Mouse (Mus musculus) kidney, postnatal 36 days (tissue): ENCODE data around the gene Cep83.
"Not testable (repeated sequence)": the region's sequence is repeated elsewhere in the genome, so short reads cannot be mapped to it uniquely, and the experiment has no call there.

ENCODE experiments used
- DNase-seq, 2 experiments: peaks; one replicate each; pipeline ENCODE4 v3.0.0; 2021 to 2022; ENCODE audit warnings: mixed read lengths in 2 of 2

Cep83 gene

DNA sequence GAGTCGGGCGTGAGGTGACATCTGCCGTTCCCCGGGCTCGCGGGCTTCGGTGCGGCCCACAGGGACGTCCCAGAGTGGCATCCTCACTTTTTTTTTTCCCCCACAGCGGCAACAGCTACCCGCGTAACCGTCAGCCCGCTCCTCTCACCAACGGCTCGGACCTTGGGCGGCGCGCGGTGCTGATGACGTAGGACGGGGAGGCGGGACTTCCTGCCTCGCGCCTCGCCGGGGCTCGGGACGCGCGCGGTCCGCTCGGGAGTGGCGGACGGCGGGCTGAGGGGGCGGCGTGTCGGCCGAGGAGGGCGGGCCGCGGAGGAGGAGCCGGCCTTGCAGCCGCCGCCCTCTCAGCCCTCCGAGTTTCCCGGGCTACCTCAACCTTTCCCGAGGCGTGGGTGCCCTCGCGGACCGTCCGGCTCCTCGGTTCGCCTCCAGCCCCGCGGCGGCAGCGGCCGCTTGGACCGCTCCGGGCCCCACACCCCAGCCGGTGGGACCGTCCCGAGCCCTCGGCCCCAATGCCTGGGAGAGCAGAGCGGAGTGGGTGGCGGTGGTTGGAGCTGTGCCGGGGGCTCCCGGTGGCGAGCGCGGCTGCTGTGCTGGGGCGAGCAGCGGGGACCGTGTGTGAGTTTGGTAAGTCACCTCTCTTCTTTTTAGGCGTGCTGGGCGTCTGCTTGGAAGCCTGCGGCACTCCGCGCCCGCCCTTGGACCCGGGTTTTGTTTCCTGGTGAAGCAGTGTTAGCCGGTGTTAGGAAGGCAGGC lies at the start of gene Cep83:
Cep83 (plus strand) TSS at position 235 of the 756 bp plus-strand sequence.
- DNase-seq, result peak; percentile 94 to 97

DNA sequence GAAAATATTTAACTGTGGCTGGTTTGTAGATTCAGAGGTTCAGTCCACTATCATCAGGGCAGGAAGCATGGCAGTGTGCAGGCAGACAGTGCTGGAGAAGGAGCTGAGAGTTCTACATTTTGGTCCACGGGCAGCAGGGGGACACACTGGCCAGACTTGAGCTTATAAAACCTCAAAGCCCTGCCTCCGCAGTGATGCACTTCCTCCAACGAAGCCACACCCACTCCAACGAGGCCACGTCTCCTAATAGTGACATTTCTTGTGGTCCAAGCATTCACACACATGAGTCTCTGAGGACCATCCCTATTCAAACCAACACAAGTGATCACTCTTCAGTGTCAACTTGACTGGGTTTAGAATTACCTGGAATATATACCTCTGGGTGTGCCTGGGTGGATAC lies 49.2 kb upstream of the Cep83 start:
- no peak for DNase-seq

DNA sequence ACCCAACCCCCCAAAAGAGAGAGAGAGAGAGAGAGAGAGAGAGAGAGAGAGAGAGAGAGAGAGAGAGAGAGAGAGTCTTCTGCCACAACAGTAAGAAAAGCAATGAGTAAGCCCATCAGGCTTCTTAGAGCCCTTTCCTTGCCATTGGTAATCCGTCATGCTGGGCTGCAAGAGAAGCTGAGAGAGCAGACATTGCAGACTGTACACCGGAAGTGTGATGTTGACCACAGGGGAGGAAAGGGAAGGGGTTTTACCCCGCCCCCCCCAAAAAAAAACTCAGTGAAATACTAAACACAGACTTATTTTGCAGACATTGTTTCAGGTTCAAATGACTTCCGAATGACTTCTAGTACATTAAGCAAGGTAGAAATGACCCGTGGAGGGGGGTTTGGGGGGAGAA lies 48.4 kb upstream of the Cep83 start:
- no peak for DNase-seq

DNA sequence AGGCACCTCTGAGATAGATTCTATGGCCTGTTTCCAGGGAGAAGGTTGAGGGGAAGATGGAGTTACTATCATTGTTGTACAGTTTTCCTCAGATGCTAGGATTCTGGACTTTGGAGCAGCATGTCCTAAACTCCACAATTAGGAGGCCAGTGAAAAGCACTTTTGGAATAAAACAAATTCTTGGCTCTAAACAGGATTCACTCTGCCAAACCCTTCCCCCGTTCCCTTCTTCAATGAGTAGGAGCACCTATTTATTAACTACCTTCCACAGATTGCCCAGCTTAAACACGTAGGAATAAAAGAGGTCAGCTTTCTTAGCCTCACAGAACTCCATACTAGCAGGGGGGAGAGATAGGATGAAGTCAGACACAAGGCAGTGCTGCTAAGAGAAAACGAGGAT lies 24.4 kb upstream of the Cep83 start:
- peak in 1 of 2 experiments; percentile 11 for DNase-seq

DNA sequence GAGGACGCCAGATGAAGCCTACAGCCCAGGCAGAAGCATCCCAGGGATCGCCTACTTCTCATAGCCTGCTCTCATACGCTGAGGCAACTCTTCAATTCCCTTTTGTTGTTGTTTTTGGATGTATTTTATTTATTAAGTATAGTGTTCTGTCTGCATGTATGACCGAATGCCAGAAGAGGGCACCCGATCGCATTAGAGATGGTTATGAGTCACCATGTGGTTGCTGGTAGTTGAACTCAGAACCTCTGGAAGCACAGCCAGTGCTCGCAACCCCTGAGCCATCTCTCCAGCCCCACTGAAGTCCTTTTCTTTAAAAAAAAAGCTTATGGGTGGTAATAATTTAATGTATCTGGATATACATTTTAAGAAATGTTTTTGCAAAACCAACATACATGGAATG lies 24.0 kb upstream of the Cep83 start:
- DNase-seq, result peak in 1 of 2 experiments; percentile 16

DNA sequence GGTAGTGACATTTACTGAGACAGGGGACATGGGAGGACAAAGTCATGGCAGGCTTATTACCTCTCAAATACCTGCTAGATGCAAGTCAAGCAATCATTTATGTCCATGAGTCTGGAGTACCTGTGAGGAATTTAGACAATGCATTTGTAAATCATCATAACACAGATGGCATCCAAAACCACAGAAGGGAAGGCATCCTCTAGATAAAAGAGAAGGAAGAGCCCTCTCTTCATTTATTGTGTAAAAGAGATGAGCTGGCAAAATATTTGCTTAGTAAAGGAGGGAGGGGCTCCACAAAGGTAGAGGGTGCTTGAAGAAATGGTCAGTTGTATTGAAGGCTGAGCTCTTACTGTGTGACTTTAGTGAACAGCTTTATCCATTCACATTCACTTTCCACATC lies 20.3 kb upstream of the Cep83 start:
- DNase-seq, result no peak

DNA sequence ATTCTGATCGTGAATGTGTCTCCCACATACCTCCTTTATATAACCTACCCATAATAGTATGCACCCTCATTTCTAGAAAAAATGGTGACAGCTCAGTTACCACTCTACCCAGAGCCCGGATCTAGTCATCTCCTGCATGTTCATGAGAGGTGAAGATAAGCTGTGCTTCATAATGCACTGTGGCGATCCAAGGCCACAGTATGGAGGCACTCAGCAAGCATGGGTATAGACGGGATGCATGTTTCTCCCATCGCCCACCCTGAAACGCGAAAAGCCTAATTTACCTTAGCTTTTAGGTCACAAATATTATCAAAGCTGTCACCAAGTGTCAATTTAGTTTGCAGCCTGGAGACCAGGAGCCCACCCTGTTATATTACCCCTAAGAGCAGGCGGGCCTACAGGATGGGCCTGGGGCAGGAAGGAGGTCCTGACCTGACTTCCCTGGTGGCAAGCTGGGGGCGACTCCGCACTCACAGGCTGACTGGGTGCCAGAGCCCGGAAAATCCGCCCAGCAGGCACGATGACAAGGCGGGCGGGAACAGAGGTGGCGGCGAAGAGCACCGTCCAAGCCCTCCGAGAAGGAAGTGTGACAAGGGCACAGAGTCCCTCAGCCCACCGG lies 544 bp upstream of the Cep83 start:
- no peak for DNase-seq

DNA sequence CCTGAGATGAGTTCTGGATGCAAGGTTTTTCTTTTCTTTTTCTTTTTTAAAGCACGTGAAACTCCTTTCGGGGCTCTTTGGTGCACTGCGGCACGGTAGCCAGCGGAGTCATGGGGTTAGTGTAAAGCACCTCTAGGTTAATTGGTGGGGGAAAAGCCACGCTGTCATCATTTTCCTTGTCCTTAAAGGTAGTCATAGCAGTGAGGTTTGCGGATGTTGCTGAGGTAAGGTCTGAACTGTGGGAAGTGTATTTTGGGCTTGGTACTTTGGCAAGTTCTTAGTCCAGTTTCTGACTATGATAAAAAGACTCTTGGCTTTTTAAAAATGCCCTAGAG lies 689 bp downstream of the Cep83 start:
- DNase-seq, result peak in 1 of 2 experiments; percentile 7

DNA sequence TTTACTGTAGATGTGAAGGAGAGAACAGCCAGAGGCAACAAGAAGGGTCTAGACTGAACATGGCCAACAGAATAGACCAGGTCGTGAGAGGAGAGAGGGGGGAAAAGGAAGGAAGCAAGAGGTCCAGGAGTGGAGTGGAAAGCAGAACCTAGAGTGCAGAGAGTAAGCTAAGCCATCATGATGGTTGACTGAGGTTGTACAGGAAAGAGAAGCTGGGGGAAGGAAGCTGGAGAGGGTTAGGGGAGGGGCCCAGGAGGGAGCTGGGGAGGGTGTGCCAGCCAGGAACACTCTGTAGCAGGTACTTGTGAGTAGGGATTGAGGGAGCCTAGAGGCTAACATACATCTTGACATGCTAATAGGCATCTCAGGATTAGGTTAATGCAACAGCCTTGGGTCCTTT lies 1.9 kb downstream of the Cep83 start:
- no peak for DNase-seq

DNA sequence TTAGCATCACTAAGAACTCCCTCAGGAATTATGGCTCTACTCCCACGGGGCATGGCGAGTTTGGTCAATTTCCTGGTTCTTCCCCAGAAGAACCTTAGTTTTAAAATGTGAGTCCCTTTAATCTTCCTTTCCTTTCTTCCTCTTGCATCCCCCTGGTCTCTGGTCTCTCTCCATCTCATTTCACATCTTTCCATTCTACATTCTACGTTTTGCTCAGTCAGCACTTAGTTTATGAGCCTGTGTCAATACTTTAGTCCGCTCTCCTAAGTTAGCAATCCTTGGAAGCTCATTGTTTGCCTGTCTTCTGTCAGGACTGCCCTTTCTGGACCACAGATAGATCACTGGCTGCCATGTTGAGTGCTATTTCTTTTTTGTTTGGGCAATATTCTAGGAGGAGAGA lies 3.7 kb downstream of the Cep83 start:
- DNase-seq, result no peak

DNA sequence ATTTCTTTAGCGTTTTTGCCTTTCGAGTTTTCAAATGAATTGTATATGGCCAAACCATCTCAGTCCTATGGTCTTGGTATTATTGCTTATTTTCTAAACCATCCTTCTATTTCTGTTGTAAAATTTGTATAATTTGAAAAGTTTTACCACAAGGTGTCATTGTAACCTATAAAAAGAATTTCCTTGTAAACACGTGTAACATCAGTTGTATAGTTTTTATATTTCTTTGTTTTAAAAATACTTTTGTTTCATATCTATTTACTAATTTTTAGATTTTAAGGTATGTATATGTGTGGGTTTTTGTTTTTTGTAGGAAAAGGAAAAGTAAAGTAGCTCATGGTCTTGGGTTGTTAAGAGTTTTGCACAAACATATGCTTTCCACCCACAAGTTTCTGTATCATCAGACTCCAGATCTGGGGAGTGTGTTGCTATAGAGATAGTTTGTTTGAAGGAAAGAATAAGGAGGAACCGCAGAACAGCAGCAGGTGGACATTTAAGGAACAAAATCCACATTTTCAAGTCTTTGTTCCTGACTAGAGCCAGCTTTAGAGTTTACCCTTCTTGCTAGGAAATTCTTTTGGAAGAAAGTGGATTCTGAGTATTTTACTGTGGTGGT lies 17.3 kb downstream of the Cep83 start:
- no peak for DNase-seq

DNA sequence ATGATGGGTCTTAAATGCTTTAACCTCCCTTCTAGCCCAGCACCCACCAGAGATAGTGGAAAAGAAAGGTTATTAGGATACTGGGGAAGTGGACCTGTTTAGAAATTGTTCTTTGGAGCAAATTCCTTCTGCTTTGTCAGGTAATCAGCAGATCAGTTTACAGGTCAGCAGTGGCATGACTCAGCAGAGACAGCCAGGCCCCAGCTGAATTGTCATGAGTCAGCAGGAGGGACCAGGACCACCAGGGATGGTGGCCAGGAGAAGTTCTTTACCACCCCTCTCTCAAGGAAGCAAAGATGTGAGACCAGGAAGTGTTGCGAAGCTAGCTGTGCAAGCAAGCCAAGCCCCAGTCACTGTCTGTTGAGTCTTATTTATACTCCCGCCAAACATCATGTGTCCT lies 18.2 kb downstream of the Cep83 start:
- no peak for DNase-seq

DNA sequence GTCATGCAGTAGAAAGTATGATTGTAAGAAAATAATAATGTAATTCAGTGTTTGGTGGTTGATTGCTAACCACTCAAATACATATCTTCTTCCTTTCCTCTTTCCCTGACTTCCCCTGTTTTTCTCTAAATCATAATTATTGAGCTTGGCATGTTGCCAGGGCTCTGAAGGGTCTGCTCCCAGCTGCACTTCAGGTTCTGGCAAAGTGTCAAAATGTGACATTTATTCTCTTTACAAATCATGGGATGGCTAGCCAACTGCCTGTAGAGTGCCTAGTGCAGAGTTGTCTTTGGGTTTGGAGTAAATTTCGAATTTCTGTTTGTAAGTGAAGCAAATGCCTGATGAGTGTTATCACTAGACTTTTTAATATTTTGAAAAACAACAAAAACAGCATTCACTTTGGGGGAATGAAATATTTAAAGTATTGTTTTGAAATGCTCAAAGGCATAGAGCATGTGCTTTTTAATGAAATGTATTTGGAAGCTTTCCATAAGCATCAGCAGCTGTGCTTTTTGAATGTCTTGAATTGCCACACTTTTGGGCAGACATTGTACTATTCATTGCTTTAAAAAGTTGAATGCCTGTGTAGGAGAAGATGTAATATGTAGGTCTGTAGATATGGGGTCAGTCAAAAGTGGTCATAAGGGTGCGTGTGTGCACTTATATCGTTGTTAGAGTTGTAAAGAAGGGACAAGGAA lies 21.3 kb downstream of the Cep83 start:
- DNase-seq, result no peak

DNA sequence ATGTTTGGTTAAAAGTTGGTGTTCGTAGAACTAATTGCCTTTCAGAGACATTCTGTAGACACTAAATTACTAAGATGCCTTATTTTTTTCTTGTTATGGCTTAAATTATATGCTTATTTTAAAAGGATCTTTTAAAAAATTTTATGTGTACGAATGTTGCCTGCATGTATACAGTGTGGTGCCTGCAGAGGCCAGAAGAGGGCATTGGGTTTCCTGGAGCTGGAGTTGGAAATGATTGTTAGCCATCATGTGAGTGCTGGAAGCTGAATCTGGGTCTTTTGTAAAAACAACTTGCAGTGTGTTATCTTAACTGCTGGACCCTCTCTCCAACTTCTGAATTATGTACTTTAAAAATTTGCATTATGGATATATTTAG lies 21.9 kb downstream of the Cep83 start:
- no peak for DNase-seq

DNA sequence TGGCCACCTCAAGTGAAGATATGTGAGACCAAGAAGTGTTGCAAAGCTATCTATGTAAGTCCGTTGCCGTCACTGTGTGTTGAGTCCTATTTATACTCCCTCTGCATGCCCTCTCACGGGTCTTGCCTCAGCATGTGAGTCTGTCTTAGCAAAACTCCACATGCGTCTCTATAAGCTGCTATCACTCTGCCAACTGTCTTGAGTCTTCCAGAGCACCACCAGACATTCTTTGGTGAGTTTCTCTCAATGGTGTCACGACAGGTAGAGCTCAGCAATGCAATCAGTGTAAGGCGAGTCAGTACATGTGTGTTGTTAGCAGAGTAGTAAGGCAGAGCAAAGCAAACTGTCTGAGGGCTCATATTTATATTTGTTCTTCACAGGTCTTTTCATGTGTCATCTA lies 31.8 kb downstream of the Cep83 start:
- no peak for DNase-seq

DNA sequence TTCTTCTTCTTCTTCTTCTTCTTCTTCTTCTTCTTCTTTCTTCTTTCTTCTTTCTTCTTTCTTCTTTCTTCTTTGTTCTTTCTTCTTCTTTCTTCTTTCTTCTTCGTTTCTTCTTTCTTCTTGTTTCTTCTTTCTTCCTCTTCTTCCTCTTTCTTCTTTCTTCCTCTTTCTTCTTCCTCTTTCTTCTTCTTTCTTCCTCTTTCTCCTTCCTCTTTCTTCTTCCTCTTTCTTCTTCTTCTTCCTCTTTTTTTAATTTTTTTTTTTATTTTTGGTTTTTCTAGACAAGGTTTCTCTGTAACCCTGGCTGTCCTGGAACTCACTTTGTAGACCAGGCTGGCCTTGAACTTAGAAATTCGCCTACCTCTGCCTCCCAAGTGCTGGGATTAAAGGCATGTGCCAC lies 39.6 kb downstream of the Cep83 start:
- not testable (repeated sequence) for DNase-seq

DNA sequence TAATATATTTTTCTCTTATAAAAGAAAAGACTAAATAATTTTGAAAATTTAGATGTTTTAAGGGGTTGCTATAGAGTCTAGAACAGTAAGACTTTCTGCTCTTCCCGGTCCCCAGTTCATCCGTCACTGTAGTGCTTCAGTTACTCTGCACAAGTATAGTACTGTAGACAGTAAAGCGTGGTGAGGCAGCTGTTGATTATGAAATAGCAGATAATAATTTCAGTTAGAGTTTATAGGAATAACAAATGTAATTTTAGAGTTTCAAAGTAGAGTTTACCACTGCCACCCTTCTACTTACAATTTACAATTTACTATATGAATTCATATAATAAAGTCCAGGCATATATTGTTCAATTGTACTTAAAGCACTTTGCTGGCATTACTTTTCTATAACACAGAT lies 42.0 kb downstream of the Cep83 start:
- DNase-seq, result no peak

DNA sequence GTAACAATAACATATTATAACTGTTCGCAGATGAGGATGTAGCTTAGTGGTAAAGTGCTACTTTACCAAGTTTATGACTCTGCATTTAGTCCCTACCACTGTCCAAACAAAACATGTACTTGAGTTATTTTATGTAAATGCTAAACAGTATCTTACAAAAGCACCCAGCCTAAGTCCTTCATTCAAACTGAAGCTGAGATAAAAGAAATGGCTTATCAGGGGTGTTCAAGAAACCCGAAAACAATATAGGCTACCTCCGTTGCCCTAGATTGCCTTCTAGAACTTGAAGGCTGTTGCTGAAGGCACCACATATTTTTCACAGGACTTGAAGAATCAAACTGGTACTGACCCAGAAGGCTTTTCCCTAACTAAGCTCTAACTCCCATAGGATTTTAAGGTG lies 46.4 kb downstream of the Cep83 start:
- no peak for DNase-seq

DNA sequence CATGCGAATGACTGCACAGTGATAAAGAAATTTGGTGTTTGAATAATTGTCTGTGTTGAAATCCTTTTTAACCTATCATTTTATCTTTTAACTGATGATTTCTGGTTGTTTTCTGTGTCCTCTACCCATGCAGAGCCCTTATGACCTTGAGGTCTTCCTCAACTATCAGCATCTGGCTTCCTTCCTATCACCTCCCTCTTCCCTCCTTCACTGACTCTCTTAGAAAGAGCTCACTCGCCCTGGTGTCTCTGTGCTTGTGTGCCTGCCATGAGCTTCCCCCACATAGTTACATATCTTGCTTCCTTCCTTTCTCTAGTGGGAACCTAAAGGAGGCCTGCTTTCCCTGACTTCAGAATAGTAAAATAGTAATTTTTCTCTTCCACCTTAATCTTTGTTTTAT lies 51.8 kb downstream of the Cep83 start:
- no peak for DNase-seq

DNA sequence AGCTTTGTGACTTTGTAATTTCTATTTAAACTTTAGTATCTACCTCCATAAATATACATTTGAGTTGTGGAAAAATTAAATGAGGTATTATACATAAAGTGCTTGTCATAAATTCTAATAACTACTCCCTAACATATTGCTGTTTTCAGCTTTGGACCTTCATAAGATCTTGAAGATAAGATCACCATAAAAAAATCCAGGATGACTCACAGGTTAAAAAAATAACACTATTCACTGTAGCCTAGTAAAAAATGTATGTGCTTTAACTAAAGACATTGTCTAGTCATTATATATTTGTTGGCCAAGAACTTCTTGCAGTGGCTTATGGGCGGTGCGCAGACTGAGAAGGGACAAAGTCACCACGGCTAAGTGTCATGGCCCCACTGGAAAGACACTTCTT lies 53.0 kb downstream of the Cep83 start:
- no peak for DNase-seq

DNA sequence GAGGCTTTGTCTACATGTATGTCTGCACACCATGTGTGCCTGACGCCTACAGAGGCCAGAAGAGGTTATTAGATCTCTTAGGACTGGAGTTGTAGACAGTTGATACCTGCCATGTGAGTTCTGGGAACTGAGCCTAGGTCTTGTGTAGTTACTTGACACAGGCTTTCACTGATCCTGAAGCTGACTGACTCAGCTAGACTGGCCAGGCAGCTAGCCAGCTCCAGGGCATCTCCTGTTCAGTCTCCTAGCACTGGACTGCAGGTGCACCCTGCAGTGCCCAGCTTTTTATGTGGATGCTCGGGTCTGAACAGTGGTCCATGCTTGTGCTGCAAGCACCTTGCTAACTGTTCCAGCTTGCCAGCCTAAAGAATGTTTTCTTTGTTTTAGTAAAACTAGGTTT lies 58.6 kb downstream of the Cep83 start:
- DNase-seq, result peak; percentile 18 to 46

DNA sequence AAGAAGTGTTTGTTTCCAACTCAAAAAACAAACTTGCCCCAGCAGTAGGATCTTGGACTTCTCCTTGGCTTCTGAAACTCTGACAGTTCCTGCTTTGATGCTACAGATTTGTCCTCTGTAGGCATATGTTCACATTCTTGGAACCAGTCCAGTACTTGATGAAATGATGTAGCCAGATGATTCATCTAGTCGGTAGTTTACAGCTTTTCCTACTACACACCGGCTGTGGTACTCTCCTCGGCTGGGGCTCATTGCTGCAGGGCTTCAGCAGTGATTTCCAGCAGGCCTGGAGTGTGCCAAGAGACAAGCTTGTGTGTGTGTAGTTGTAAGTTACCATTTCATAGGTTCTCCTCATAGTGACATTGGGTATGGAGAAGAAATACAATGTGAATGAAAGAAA lies 83.0 kb downstream of the Cep83 start:
- no peak for DNase-seq

DNA sequence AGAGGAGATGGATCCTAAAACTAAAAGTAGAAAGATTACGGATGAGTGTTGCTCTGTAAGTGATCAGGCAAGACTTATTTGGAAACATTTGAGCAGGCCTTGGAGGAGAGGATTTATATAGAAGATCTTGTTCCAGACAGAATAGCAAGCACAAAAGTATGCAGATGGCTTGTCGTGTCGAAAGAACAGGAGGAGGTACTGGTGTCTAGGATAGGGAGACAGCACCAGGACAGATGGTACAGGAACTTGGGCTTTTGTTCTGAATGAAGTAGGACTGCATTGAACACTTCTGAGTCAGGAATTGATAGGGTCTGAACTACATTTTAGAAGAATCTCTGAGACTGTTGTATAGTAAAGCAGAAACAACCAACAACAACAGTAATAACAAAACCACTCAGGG lies 89.1 kb downstream of the Cep83 start:
- no peak for DNase-seq

DNA sequence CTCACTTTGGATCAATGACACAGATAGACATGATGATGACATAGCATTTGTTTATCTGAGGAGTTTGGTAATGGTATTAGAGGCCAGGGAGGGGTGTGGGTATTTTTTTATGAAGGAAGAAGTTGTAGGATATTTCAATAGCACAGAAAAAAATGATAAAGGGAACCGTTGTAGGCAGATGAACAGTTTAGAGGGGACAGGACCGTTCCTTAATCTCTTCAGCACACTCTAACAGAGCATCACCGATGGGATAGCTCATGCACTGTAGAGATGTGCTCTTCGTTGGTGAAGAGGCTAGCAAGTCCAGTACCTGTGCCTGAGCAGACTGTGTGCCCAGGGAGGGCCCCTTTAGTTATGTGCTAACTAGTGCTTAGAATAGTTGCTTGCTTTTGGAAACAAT lies 90.9 kb downstream of the Cep83 start:
- DNase-seq, result no peak
